Mouse (Mus musculus) megakaryocyte, embryonic 14.5 days (primary cell): ENCODE measurements at regions not wholly inside any gene's neighbourhood (a gene's known extent, or its start where the extent isn't known, plus 50 kb on each side); places are given as distances from the start of the nearest gene placed in this dataset.

Source experiments
- FLI1 ChIP-seq: IDR thresholded peaks from 2 replicates; pipeline ENCODE4 v1.6.1; 2012; ENCODE audit warnings: low read length, inconsistent platforms, mixed read lengths
- GATA1 ChIP-seq: IDR thresholded peaks from 3 replicates; pipeline ENCODE4 v1.6.1; 2012; ENCODE audit warnings: mixed read lengths, low read length, inconsistent platforms, borderline replicate concordance

DNA sequence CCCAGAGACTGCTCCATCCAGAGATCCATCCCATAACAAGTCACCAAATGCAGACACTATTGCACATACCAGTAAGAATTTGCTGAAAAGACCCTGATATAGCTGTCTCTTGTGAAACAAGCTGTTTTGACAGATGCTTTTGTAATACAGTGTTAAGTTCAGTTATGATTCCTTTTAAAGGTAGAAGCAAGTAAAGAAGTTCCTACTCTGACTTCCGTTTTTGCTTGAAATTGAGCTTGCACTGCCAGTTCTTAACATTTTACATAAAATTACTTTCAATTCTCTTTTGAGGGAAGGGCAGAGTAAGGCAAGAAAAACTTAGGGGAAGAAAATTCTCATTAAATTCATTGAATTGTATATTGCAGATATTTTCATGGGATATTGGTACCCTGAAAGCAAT is 1962.9 kb upstream of the G6pd2 start:
- TF ChIP-seq GATA1: no peak
- TF ChIP-seq FLI1: no peak
